Mouse (Mus musculus) bone marrow macrophage, adult 2 months (primary cell): ENCODE results near the gene Gm10053.

Experiments
- CTCF ChIP-seq: IDR thresholded peaks from 2 replicates; pipeline ENCODE4 v1.5.1; 2012; ENCODE audit warnings: low read depth, mild to moderate bottlenecking, low read length, moderate library complexity
- POLR2A ChIP-seq: IDR thresholded peaks from 2 replicates; pipeline ENCODE4 v1.6.1; 2012; ENCODE audit warnings: mild to moderate bottlenecking, low read depth, low read length, borderline replicate concordance

GRCm38 (mm10) chr19:24851456-24852315, 23.8 kb upstream of the Gm10053 start:
- no peak for TF ChIP-seq CTCF
- TF ChIP-seq POLR2A, result no peak
